In the genomic region with DNA sequence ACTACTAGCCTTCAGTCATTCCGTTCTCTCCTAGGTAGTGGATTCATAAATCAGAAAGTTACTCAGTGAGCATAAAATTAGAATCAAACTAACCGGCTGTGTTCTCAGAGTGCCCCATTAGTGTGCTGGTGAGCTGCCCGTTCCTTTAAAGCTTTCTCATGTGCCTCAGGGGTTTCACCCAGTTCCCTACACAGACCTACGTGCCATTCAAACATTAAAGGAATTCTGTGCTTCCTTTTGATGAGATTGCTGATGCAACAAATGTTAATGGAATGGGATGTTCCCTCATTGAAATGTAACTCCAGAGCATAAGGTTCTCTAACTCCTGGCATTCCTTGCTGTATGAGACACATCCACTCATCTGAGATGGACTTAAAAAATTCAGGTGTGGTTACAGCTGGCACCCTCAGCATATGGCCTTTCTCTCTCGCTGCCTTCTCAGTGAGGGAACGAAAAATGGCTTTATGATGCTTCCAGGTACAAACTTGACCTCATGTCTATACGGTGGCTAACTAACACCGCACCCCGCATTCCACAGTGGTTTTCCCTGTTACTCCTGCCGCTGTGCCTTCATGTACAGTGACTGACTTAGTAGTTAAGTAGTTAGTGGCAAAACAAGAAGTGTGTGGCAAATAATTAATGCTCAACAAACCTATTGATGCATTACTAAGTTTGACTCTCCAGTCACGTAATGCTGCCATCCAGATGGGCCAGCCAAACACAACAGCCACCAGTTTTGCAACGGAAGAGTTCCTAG, we compare ENCODE assay signal across 31 mouse cellular contexts. TPM values are rescaled to one million over a fixed set of nuclear protein-coding genes. Genes with fewer than 3 reads are reported as not detected.
DNase-seq lines count a peak whose midpoint lies in the region; ATAC-seq and TF ChIP-seq lines count a peak whose summit lies in the region.
"Had no signal": no experiment of that assay in that cellular context is flagged by ENCODE, and none has a peak within 500 bp of the region (broad histone marks: within the 10 kb centered on the region; RNA-seq: fewer than 3 reads in every experiment).

No protein-coding gene starts in this region.

- DNase-seq in heart, adult 11 months, result peak; percentile 69
- no peak for DNase-seq in heart, adult 2 months
- no peak for DNase-seq in kidney, postnatal 25 days
- DNase-seq in 3T3-L1 (ENCODE audit: low read depth, low spot score) (peak; percentile 26), ZHBTc4 (ENCODE audit: low read depth, low spot score) (peak; percentile 72)
- DNase-seq in lung, postnatal 10 days, result no peak
- DNase-seq: adrenal gland, postnatal 10 days; adrenal gland, postnatal 36 days; B cell, adult 2 months; cerebellum, adult 18-20 months; cerebellum, adult 9-10 months; cerebellum, postnatal 14 days; forebrain, postnatal 0 days; gastrocnemius, adult 2 months; gastrocnemius, postnatal 14 days had no signal

- no peak for TF ChIP-seq POLR2A in heart, adult 2 months (IDR thresholded peaks at IDR 0.05; ENCODE audit: insufficient read depth, low read depth, low read length)

- no peak for TF ChIP-seq EP300 in heart, adult 2 months (IDR thresholded peaks at IDR 0.05; ENCODE audit: insufficient read depth, low read depth, low read length)

- TF ChIP-seq CTCF in heart, adult 2 months (IDR thresholded peaks at IDR 0.05), result no peak

- H3K27me3 ChIP-seq in heart, adult 2 months (ENCODE audit: control insufficient read depth, insufficient read depth, low read length), result no peaks in the 10 kb centered on the region
- H3K27me3 ChIP-seq in kidney, embryonic 16.5 days (ENCODE audit: insufficient read depth, low read length), result no peaks in the 10 kb centered on the region
- H3K27me3 ChIP-seq in forebrain, embryonic 12.5 days, result no peaks in the 10 kb centered on the region
- H3K27me3 ChIP-seq: CH12.LX; hindbrain, embryonic 12.5 days; hindbrain, embryonic 15.5 days had no signal

- ATAC-seq in kidney, embryonic 16.5 days (ENCODE audit: low FRiP score, low TSS enrichment), result peak; percentile 49; the same call in 1 of the 2 replicates
- no peak for ATAC-seq in forebrain, embryonic 12.5 days (ENCODE audit: low FRiP score)
- ATAC-seq: forebrain, embryonic 14.5 days; forebrain, postnatal 0 days had no signal

- H3K27ac ChIP-seq in heart, adult 2 months, result no peak overlapping the region
- H3K27ac ChIP-seq in kidney, embryonic 16.5 days (ENCODE audit: low read length), result no peak overlapping the region
- no peak overlapping the region for H3K27ac ChIP-seq in forebrain, embryonic 12.5 days
- H3K27ac ChIP-seq: forebrain, embryonic 10.5 days; gastrocnemius, adult 2 months; hindbrain, embryonic 12.5 days; hindbrain, embryonic 15.5 days had no signal

- no peaks in the 10 kb centered on the region for H3K36me3 ChIP-seq in heart, adult 2 months (ENCODE audit: control insufficient read depth, insufficient read depth, low read length)
- no peaks in the 10 kb centered on the region; the same call in 1 of the 2 replicates for H3K36me3 ChIP-seq in kidney, embryonic 16.5 days (ENCODE audit: insufficient read depth, low read length)
- H3K36me3 ChIP-seq in forebrain, embryonic 12.5 days (replicated peaks), result peaks cover 10% of the 10 kb centered on the region; the same call in 1 of the 2 replicates
- H3K36me3 ChIP-seq: G1E; hindbrain, embryonic 15.5 days had no signal

- no peak overlapping the region for H3K4me3 ChIP-seq in heart, adult 2 months
- H3K4me3 ChIP-seq in kidney, embryonic 16.5 days (ENCODE audit: low read length), result no peak overlapping the region
- no peak overlapping the region for H3K4me3 ChIP-seq in forebrain, embryonic 12.5 days (replicated peaks)
- H3K4me3 ChIP-seq: forebrain, embryonic 10.5 days; gastrocnemius, adult 2 months; hindbrain, embryonic 12.5 days; hindbrain, embryonic 15.5 days had no signal

- H3K4me1 ChIP-seq in heart, adult 2 months (ENCODE audit: control insufficient read depth, insufficient read depth, low read length), result no peaks in the 10 kb centered on the region
- H3K4me1 ChIP-seq in kidney, embryonic 16.5 days (ENCODE audit: insufficient read depth, low read length), result peaks cover 12% of the 10 kb centered on the region
- H3K4me1 ChIP-seq in forebrain, embryonic 12.5 days, result no peaks in the 10 kb centered on the region
- H3K4me1 ChIP-seq: forebrain, embryonic 10.5 days; hindbrain, embryonic 15.5 days had no signal

- 95% methylated on average over 12 of the region's 12 CpGs for WGBS in heart, adult 2 months
- WGBS in kidney, embryonic 16.5 days, result 58% methylated on average over 12 of the region's 12 CpGs
- WGBS in forebrain, embryonic 12.5 days, result 85% methylated on average over 12 of the region's 12 CpGs

- no peaks in the 10 kb centered on the region for H3K79me2 ChIP-seq in heart, adult 2 months (replicated peaks; ENCODE audit: control insufficient read depth, insufficient read depth, low read length)

- no peaks in the 10 kb centered on the region for H3K9me3 ChIP-seq in kidney, embryonic 16.5 days (ENCODE audit: low read length)
- H3K9me3 ChIP-seq in forebrain, embryonic 12.5 days, result no peaks in the 10 kb centered on the region
- H3K9me3 ChIP-seq: forebrain, embryonic 10.5 days; G1E; hindbrain, embryonic 12.5 days; hindbrain, embryonic 15.5 days had no signal

- H3K9ac ChIP-seq in heart, adult 2 months (ENCODE audit: low read depth, low read length), result no peak overlapping the region
- no peak overlapping the region for H3K9ac ChIP-seq in kidney, embryonic 16.5 days (replicated peaks; ENCODE audit: low read length)
- H3K9ac ChIP-seq in forebrain, embryonic 12.5 days, result no peak overlapping the region
- H3K9ac ChIP-seq: forebrain, postnatal 0 days; hindbrain, embryonic 12.5 days; hindbrain, embryonic 15.5 days had no signal

- intact Hi-C loops in heart, adult 2 months (cut with DNase I), result no loop called here

- H3K4me2 ChIP-seq in kidney, embryonic 16.5 days (replicated peaks; ENCODE audit: low read depth, low read length), result no peak overlapping the region
- H3K4me2 ChIP-seq in forebrain, embryonic 12.5 days, result no peak overlapping the region
- H3K4me2 ChIP-seq: heart, embryonic 11.5 days; hindbrain, embryonic 12.5 days; hindbrain, embryonic 15.5 days had no signal

RNA-seq across cellular contexts. Expression of gene Pon1, which starts 54.7 kb away (rescaled TPM):
- under 1 TPM in 1 of 2 experiments, not detected in 1; 0.63 TPM for total RNA-seq in heart, adult 2 months (2021)
- 1.2 and 3.7 TPM in 2 replicates for polyA plus RNA-seq in heart, adult 2 months (2012; rRNA removed)
- 0.10 and 0.18 TPM in 2 replicates for polyA plus RNA-seq in kidney, embryonic 16.5 days (2015; fragmentation: Nextera tagmentation; extraction: Ambion mirVana)
- 0.13 and 0.22 TPM in 2 replicates for polyA plus RNA-seq in forebrain, embryonic 12.5 days (2016; fragmentation: Nextera tagmentation; extraction: Ambion mirVana)
- total RNA-seq: CH12.LX; gastrocnemius, postnatal 14 days; heart, adult 8-10 months; heart, postnatal 25 days; hematopoietic stem cell, adult 5-6 weeks had no signal
- polyA plus RNA-seq: embryonic facial prominence, embryonic 11.5 days; frontal cortex, adult 2 months; G1E; heart, embryonic 14.5 days; heart, postnatal 0 days; hindbrain, embryonic 12.5 days had no signal

Comparison
In these comparisons a context has a peak if more than half of its experiments do, and no peak if none do; other contexts are left out.
1. DNase-seq: peak in heart, adult 11 months (single experiment), 3T3-L1 (single experiment) and ZHBTc4 (single experiment); none in heart, adult 2 months (0 of 2), kidney, postnatal 25 days (0 of 2) and lung, postnatal 10 days (single experiment).